Mouse (Mus musculus): Measurements from ENCODE around the gene Bcl2l11. TPM values are rescaled to one million over a fixed set of nuclear protein-coding genes. Genes with fewer than 3 reads are reported as not detected.

The Bcl2l11 gene
- total RNA-seq, 2 experiments from 2014 or later = 3.7 to 5.8 TPM

- intact Hi-C loops (cut with DNase I) = no loop called here
- DNase-seq = no peak
These were observed 11.1 kb downstream of the Bcl2l11 start for GRCm38 (mm10) chr2:128136769-128137433.

GRCm38 (mm10) chr2:128137480-128138276 is 11.8 kb downstream of the Bcl2l11 start:
- intact Hi-C loops (cut with DNase I) = no loop called here
- no peak for DNase-seq

GRCm38 (mm10) chr2:128138924-128139323 is 13.1 kb downstream of the Bcl2l11 start:
- DNase-seq = no peak
- intact Hi-C loops (cut with DNase I) = no loop called here

- intact Hi-C loops (cut with DNase I) = no loop called here
- DNase-seq = no peak
These were observed 13.9 kb downstream of the Bcl2l11 start for GRCm38 (mm10) chr2:128139781-128140180.

- no peak for DNase-seq
- intact Hi-C loops (cut with DNase I) = no loop called here
These were observed 14.3 kb downstream of the Bcl2l11 start for GRCm38 (mm10) chr2:128140183-128140582.

- no peak for DNase-seq
- intact Hi-C loops (cut with DNase I) = no loop called here
These were observed 18.2 kb downstream of the Bcl2l11 start for GRCm38 (mm10) chr2:128143992-128144391.

GRCm38 (mm10) chr2:128145433-128145832 is 19.6 kb downstream of the Bcl2l11 start:
- no peak for DNase-seq
- intact Hi-C loops (cut with DNase I) = no loop called here

GRCm38 (mm10) chr2:128149596-128149995 is 23.8 kb downstream of the Bcl2l11 start:
- no peak for DNase-seq
- intact Hi-C loops (cut with DNase I) = no loop called here

- intact Hi-C loops (cut with DNase I) = no loop called here
- no peak for DNase-seq
These were observed 26.4 kb downstream of the Bcl2l11 start for GRCm38 (mm10) chr2:128152211-128152610.

- intact Hi-C loops (cut with DNase I) = no loop called here
These were observed 27.2 kb downstream of the Bcl2l11 start for GRCm38 (mm10) chr2:128152845-128153550.

GRCm38 (mm10) chr2:128153551-128153910 is 27.7 kb downstream of the Bcl2l11 start:
- no peak for DNase-seq
- intact Hi-C loops (cut with DNase I) = no loop called here

More at GRCm38 (mm10) chr2:128152845-128153550, 27.2 kb downstream of the Bcl2l11 start:
- DNase-seq = no peak

GRCm38 (mm10) chr2:128155412-128156066 is 29.7 kb downstream of the Bcl2l11 start:
- DNase-seq = no peak

GRCm38 (mm10) chr2:128156067-128156462 is 30.2 kb downstream of the Bcl2l11 start:
- intact Hi-C loops (cut with DNase I) = no loop called here
- DNase-seq = no peak

More at GRCm38 (mm10) chr2:128155412-128156066, 29.7 kb downstream of the Bcl2l11 start:
- intact Hi-C loops (cut with DNase I) = no loop called here

GRCm38 (mm10) chr2:128156557-128157412 is 30.9 kb downstream of the Bcl2l11 start:
- no peak for DNase-seq
- intact Hi-C loops (cut with DNase I) = no loop called here

- DNase-seq = no peak
- intact Hi-C loops (cut with DNase I) = no loop called here
These were observed 33.0 kb downstream of the Bcl2l11 start for GRCm38 (mm10) chr2:128158734-128159410.

- DNase-seq = no peak
- intact Hi-C loops (cut with DNase I) = no loop called here
These were observed 33.8 kb downstream of the Bcl2l11 start for GRCm38 (mm10) chr2:128159619-128160125.

GRCm38 (mm10) chr2:128163177-128163576 is 37.3 kb downstream of the Bcl2l11 start:
- intact Hi-C loops (cut with DNase I) = no loop called here
- no peak for DNase-seq

- DNase-seq = no peak
- intact Hi-C loops (cut with DNase I) = no loop called here
These were observed 41.0 kb downstream of the Bcl2l11 start for GRCm38 (mm10) chr2:128166623-128167423.
